Mouse (Mus musculus): ENCODE measurements at regions not wholly inside any gene's neighbourhood (a gene's known extent, or its start where the extent isn't known, plus 50 kb on each side); places are given as distances from the start of the nearest gene placed in this dataset. TPM values are rescaled to one million over a fixed set of nuclear protein-coding genes. Genes with fewer than 3 reads are reported as not detected.

DNA sequence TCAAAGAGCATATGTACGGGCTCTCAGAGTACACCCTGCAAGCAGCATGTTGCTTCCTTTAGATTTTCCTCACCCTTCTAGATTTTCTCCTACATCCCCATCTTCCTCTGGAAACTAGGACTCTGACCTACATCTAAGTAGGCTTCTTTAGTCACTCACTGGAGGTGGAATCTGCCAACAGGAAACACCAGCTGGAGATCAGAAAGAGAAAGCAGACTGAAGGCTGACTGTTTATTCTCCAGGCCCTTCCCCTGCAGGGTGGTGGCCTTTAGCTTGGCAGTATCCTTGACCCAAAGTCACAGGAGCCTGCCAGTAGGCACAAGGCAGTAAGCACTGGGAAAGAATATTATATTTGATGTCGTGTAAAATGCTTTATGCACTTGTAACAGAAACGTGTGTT lies 75.4 kb upstream of the Klf12 start:
- Histone ChIP-seq H3K4me1 (peaks cover 16% of the 10 kb centered on the region), H3K36me3 (no peaks in the 10 kb centered on the region), H3K27ac (replicated peaks) (no peak overlapping the region), H3K27me3 (ENCODE audit: low read depth, poor library complexity, severe bottlenecking) (no peaks in the 10 kb centered on the region), H3K9me3 (replicated peaks) (no peaks in the 10 kb centered on the region), H3K4me3 (no peak overlapping the region)
- DNase-seq (ENCODE audit: low spot score), result no peak
- 71% methylated on average over 3 of the region's 3 CpGs for WGBS

DNA sequence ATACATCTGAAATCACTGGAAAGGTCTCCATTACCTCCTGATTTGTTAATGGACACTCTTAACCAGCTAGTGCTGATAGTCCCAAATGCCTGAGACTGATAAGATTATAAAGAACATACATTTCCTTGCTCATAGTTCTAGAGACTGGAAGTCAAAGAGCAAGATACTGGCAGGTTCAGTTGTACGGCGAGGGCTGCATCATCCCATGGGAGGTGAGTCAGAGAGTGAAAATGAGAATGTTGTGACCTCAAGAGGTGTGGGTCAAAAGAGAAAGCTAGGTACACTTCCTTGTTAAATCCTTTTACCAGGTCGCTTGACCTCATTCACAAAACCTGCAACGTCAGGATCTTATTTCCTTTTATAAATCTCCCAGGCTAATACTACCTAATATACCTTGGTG lies 72.7 kb upstream of the Klf12 start:
- Histone ChIP-seq H3K27me3 (ENCODE audit: low read depth, poor library complexity, severe bottlenecking) (no peaks in the 10 kb centered on the region), H3K27ac (replicated peaks) (no peak overlapping the region), H3K9me3 (replicated peaks) (no peaks in the 10 kb centered on the region), H3K4me1 (peaks cover 15% of the 10 kb centered on the region), H3K36me3 (no peaks in the 10 kb centered on the region), H3K4me3 (no peak overlapping the region)
- DNase-seq (ENCODE audit: low spot score), result no peak
- 82% methylated on average over 4 of the region's 4 CpGs for WGBS

DNA sequence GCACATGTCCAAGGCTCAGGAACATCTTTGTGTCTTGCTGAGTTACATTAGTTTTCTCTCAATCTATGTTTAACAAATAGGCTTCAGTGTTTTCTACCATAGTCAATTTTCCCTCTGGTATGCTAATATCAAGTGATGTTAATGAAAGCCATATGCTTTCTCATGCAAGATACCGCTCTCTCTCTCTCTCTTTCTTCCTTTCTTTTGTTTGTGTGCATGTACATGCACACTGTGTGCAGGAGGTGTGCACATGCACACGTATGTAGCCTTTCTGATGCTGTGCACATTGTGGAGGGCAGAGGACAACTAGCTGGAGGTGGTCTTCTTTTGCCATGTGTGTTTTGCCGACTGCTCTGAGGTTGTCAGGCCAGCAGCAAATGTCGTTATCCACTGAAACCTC lies 69.0 kb upstream of the Klf12 start:
- Histone ChIP-seq H3K27me3 (ENCODE audit: low read depth, poor library complexity, severe bottlenecking) (no peaks in the 10 kb centered on the region), H3K4me1 (0 out of 2 replicates have a peak, but pooled peaks cover 3% of the 10 kb centered on the region), H3K36me3 (no peaks in the 10 kb centered on the region), H3K27ac (replicated peaks) (no peak overlapping the region), H3K4me3 (no peak overlapping the region), H3K9me3 (replicated peaks) (no peaks in the 10 kb centered on the region)
- DNase-seq (ENCODE audit: low spot score), result no peak
- 74% methylated on average over 4 of the region's 4 CpGs for WGBS

DNA sequence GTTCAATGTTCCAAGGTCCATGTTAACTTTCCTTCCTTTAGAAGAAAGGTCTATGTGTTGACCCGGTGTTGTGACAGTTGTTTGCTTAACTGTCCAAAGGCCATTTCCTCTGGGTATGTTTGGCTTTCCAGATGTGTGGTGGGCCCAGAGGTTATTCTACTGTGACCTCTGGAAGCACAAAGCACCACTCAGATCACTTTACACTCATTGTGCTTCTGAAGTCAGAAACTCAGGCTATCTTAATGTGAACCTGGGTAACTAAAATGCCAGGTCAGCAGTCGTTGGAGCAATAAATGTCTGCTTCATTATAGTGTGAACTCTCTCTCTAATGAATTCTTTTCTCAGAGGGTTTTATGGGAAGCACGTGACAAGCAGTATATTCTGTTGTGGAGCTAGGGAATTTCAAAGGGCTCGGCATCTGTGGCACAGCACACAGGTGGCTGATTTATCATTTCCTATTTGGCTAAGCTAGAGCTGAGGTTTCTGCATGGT lies 68.5 kb upstream of the Klf12 start:
- Histone ChIP-seq H3K27ac (replicated peaks) (no peak overlapping the region), H3K9me3 (replicated peaks) (no peaks in the 10 kb centered on the region), H3K27me3 (ENCODE audit: low read depth, poor library complexity, severe bottlenecking) (no peaks in the 10 kb centered on the region), H3K4me1 (0 out of 2 replicates have a peak, but pooled peaks cover 3% of the 10 kb centered on the region), H3K4me3 (no peak overlapping the region), H3K36me3 (no peaks in the 10 kb centered on the region)
- DNase-seq (ENCODE audit: low spot score), result no peak
- 68% methylated on average over 4 of the region's 4 CpGs for WGBS

DNA sequence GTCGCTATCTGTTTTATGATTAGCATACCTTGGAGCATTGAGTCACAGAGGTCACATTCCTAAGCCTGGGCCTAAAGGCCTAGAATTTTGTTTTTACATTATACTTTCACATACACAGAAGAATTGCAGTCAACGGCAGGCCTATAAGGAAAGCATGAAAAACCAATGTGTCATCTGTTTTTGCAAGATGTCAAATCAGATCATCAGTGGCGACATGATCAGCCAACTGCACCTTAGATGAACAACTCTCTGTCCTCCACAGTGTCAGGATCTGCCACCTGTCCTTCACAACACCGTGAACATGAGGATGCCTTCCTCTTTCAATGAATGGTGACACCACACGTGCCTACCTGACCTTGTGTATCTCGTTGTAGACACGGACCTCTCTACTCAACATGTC lies 66.5 kb upstream of the Klf12 start:
- H3K27ac ChIP-seq (replicated peaks), result no peak overlapping the region
- no peaks in the 10 kb centered on the region for H3K9me3 ChIP-seq (replicated peaks)
- no peak overlapping the region for H3K4me3 ChIP-seq
- 0 out of 2 replicates have a peak, but pooled peaks cover 3% of the 10 kb centered on the region for H3K4me1 ChIP-seq
- DNase-seq (ENCODE audit: low spot score), result no peak
- H3K36me3 ChIP-seq, result no peaks in the 10 kb centered on the region
- 91% methylated on average over 7 of the region's 7 CpGs for WGBS
- H3K27me3 ChIP-seq (ENCODE audit: low read depth, poor library complexity, severe bottlenecking), result no peaks in the 10 kb centered on the region

DNA sequence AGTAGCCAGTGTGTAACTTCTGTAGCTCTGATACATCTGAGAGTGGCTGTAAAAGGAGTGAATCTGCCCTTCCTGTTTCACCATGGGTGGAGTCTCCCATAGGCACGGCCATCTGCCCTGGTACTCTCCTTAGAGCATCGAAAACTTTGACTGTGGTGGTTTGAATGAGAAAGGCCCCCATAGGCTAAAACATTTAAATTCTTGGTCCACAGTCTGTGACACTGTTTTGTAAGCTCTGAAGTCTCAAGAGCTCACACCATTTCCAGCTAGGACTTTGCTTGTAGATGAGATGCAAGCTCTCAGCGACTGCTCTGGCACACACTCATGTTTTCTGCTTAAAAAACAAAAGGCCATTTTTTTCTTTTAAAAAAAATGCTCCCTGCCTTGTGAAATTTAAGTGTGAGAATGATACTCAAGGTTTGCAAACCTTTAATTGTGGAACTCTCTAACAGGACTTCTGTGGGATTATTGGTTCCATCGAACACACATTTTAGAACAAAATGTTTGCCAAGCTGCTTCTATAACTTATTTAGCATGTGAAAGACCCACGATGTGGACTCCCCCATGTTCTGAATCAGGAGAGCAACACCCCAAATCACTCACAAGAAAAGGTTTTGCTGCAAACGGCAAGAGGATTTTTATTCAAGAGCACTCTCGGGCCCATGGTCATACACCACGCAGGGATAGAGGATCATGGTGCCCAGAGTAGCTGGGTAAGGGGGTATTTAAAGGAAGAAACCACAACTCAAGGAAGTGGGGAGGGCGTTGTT lies 65.7 kb upstream of the Klf12 start:
- no peak for DNase-seq (ENCODE audit: low spot score)
- whole genome bisulfite sequencing, result 87% methylated on average over 9 of the region's 9 CpGs
- 0 out of 2 replicates have a peak, but pooled peaks cover 3% of the 10 kb centered on the region for H3K4me1 ChIP-seq
- no peak overlapping the region for H3K27ac ChIP-seq (replicated peaks)
- no peaks in the 10 kb centered on the region for H3K27me3 ChIP-seq (ENCODE audit: low read depth, poor library complexity, severe bottlenecking)
- H3K36me3 ChIP-seq, result no peaks in the 10 kb centered on the region
- no peak overlapping the region for H3K4me3 ChIP-seq
- no peaks in the 10 kb centered on the region for H3K9me3 ChIP-seq (replicated peaks)

DNA sequence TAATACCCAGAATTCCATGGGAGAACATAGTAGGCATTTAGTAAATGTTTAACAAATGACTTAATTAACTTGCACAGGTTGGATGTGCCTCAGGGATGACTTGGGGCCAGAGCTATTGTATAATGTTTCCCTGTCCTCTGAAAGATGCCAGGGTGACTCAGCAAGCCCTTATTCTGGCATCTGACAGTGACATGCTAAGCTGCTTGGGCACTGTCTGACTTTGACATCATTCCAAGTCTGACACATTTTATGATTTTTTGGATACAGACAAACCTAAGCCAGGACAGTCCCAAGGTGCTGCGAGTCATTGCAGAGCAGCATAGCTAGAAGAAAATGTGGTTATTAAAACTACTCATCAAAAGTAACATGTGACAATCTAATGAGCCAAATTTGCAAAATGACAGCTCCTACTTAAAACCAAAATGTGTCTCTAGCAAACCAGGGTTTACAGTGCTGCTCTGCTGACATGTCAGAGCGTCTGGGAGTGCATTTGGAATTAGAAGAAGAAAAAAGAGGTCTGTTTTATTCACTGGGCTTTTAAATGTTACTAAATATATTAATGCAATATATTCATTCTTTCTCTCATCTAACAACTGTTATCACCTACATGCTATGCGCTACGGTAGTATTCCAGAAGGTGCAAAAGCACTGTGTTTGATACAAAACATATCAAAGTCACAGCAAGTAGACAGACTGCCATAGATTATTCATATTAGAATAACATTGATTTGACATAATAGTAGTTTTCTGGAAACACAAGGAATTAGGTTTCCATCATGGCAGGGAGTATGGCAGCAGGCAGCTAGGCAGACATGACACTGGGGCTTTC lies 64.1 kb upstream of the Klf12 start:
- H3K27me3 ChIP-seq (ENCODE audit: low read depth, poor library complexity, severe bottlenecking), result no peaks in the 10 kb centered on the region
- H3K9me3 ChIP-seq (replicated peaks), result no peaks in the 10 kb centered on the region
- H3K4me3 ChIP-seq, result no peak overlapping the region
- no peaks in the 10 kb centered on the region for H3K36me3 ChIP-seq
- H3K4me1 ChIP-seq, result 0 out of 2 replicates have a peak, but pooled peaks cover 3% of the 10 kb centered on the region
- DNase-seq (ENCODE audit: low spot score), result no peak
- no peak overlapping the region for H3K27ac ChIP-seq (replicated peaks)
- WGBS, result 89% methylated on average over 4 of the region's 4 CpGs

DNA sequence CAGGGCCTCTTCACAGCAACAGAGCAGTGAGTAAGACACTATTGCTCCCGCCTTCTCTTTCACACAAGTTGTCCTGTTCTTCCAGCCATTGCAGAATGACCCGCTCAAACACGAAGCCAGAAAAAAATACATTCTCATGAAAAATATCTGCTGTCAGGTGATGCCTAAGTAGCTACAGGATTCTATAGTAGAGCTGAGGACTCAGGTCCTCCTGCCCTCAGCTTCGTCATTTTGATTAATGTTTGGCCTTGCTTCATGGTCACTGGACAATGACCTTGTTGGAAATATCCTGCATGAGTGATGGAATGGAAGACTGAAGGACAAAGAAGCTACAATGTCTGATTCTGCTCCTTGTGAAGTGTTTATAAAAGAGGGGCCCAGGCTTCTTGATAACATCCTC lies 52.4 kb upstream of the Klf12 start:
- 91% methylated on average over 4 of the region's 4 CpGs for WGBS
- Histone ChIP-seq H3K4me1 (no peaks in the 10 kb centered on the region), H3K4me3 (no peak overlapping the region), H3K36me3 (no peaks in the 10 kb centered on the region), H3K9me3 (replicated peaks) (no peaks in the 10 kb centered on the region), H3K27ac (replicated peaks) (no peak overlapping the region), H3K27me3 (ENCODE audit: low read depth, poor library complexity, severe bottlenecking) (no peaks in the 10 kb centered on the region)
- no peak for DNase-seq (ENCODE audit: low spot score)

Small RNA genes lying in the stretch of these regions (microRNA-seq; reads per million reads assigned to microRNA genes)
- gene Gm22401, result not detected
